Mouse (Mus musculus) T-helper 2 cell (primary cell): ENCODE measurements around the gene St6galnac6.

ENCODE experiments used
- in situ Hi-C: fragments of 300-600 bp; cut with MboI, MseI; formaldehyde crosslinking; loops from one replicate; pipeline ENCODE4 v1.15.1; 2025; ENCODE audit warnings: high pct_unique_total_duplicates

St6galnac6 gene

DNA sequence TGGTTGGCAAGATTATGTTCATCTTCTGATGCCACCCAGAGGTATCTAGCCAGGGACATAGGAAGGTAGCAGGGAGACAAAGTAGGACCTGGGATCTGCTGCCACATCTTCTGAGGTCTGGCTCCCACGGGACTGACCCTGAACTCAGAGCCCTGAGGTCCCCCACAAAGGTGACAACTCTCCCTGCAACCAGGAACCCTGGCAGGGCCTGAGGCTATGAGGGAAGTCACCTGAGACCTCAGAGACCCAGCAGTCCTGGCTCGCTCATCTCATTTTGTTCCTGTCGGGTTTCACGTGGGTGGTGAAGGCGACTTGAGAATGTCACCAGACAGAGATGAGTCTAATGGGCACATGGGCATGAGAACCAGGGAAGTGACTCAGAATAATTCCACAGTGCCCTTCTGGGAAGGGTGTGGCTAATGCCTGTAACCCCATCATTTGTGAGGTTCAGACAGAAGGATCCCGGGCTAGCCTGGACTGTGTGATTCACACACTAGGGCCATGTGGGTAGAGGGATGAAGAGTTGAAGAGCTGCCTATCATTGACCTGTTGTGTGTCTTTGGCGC lies 14.3 kb upstream of the St6galnac6 start:
- in situ Hi-C loops, result no loop called here

GRCm38 (mm10) chr2:32586871-32587351 lies 12.6 kb upstream of the St6galnac6 start, which contains the start of gene St6galnac4:
Gene St6galnac4, plus strand, starts transcription at chr2:32587095.
- in situ Hi-C loops, result no loop called here

- in situ Hi-C loops, result no loop called here
These were observed 11.7 kb upstream of the St6galnac6 start for GRCm38 (mm10) chr2:32587731-32588321.

- in situ Hi-C loops, result no loop called here
These were observed 10.2 kb upstream of the St6galnac6 start for GRCm38 (mm10) chr2:32589213-32589795.

GRCm38 (mm10) chr2:32590224-32590623 lies 9.3 kb upstream of the St6galnac6 start:
- in situ Hi-C loops, result no loop called here

- in situ Hi-C loops, result no loop called here
These were observed 8.3 kb upstream of the St6galnac6 start for GRCm38 (mm10) chr2:32591249-32591648.

- in situ Hi-C loops, result no loop called here
These were observed 2.8 kb upstream of the St6galnac6 start for GRCm38 (mm10) chr2:32596725-32597124.

GRCm38 (mm10) chr2:32597248-32597647 lies 2.3 kb upstream of the St6galnac6 start:
- in situ Hi-C loops, result no loop called here

GRCm38 (mm10) chr2:32597699-32598098 lies 1.8 kb upstream of the St6galnac6 start:
- in situ Hi-C loops, result no loop called here

- in situ Hi-C loops, result no loop called here
These were observed 1.0 kb upstream of the St6galnac6 start for GRCm38 (mm10) chr2:32598506-32598905.

- in situ Hi-C loops, result loop anchor here (10.0 kb wide), 1 partner anchor 93 kb away; no protein-coding TSS in a partner anchor
These were observed 2.0 kb downstream of the St6galnac6 start for GRCm38 (mm10) chr2:32601417-32602065.

GRCm38 (mm10) chr2:32602600-32603054 lies 3.1 kb downstream of the St6galnac6 start:
- in situ Hi-C loops, result loop anchor here (10.0 kb wide), 1 partner anchor 92 kb away; no protein-coding TSS in a partner anchor

DNA sequence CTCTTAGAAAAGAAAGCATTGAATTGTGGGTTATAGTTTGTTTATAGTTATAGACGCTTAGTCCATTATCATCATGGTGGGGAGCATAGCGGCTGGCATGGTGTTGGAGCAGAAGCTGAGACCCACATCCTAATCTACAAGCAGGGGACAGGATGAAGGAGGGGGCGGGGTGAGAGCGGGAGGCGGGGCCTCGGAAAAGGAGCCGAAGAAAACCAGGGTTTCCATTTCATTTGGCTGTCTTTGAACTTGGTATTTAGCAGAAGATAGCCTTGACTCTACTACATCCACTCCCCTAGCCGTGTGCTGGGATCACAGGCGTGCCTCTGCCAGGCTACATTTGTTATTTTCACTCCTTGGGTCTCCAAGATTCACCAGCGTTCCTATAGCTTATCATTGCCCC lies 5.1 kb downstream of the St6galnac6 start:
- in situ Hi-C loops, result loop anchor here (10.0 kb wide), 1 partner anchor 90 kb away; no protein-coding TSS in a partner anchor

DNA sequence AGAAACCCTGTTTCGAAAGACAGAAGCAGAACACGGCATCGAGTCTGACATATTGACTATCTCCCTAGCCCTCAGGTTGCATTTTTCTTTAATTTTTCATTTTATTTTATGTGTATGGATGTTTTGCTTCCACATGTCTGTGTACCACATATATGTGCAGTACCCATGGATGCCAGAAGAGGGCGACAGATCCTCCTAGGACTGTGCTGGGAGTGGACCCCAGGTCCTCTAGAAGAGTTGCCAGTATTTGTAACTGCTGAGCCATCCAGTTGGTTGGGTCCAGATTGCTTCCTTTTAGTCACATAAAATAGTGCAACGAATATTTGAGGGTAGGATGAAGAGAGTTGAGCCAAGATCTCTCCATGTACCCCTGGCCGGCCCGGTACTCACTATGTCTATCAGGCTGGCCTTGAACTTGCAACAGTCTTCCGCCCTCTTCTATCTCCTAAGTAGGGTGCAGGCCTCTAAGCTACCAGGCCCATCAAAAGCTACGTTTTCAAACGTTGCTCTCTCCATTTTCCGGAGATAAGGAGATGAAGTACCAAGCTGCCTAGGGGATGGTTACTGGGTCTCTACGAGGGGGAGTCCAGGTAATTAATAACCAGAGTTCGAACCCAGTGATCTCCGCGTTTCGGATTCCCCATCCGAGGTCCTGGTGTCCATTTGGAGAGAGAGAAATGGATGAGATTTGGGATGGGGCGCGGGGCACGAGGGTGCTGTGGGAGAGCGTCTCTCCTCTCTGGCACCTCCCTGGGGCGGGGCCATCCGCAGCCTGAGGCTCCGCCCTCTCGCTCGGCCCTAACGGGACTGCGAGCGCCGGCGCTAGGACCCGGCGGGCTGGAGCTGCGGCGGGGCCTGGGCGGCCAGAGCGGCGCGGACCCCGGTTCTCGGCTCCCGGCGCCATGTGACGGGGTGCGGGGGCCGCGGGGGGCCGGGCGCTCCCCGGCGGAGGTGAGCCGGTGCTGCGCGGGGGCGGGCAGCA lies 6.9 kb downstream of the St6galnac6 start:
- in situ Hi-C loops, result loop anchor here (10.0 kb wide), 1 partner anchor 88 kb away; no protein-coding TSS in a partner anchor

GRCm38 (mm10) chr2:32607262-32607947 lies 7.9 kb downstream of the St6galnac6 start:
- in situ Hi-C loops, result loop anchor here (10.0 kb wide), 1 partner anchor 87 kb away; no protein-coding TSS in a partner anchor

GRCm38 (mm10) chr2:32608141-32608777 lies 8.8 kb downstream of the St6galnac6 start:
- in situ Hi-C loops, result loop anchor here (10.0 kb wide), 1 partner anchor 87 kb away; no protein-coding TSS in a partner anchor

- in situ Hi-C loops, result loop anchor here (10.0 kb wide), 1 partner anchor 86 kb away; no protein-coding TSS in a partner anchor
These were observed 9.4 kb downstream of the St6galnac6 start for GRCm38 (mm10) chr2:32608778-32609435.

DNA sequence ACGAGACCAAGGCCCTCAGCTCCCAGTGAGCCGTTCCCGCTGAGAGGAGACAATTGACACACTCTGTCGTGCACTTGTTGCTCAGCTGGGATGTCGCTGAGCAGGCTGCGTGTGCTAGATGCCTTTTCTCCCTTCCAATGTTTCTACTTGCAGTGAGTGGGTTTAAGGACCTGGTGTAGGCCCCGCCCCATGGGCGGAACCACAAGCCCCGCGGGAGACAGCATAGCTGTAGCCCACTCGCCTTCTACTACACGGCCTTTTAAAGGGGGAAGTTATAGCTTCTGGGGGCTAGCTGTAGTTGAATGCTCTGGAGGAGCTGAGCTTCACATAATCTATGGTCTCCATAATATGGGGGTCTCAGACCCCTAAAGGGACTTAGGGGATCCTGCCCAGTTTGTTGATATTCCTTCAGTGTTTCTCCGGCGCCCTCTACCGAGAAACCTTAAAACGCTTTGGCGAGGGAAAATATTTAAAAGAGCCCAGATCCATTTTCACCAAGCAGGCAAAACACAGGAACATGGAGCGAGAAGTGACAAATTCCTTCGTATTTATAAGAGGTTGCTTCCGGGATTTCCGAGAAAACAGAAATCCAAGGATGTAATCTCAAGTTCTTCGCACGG lies 11.2 kb downstream of the St6galnac6 start:
- in situ Hi-C loops, result no loop called here

- in situ Hi-C loops, result no loop called here
These were observed 12.8 kb downstream of the St6galnac6 start for GRCm38 (mm10) chr2:32612274-32612673.
